Mouse (Mus musculus): ENCODE results near the gene Zfp949.

DNA sequence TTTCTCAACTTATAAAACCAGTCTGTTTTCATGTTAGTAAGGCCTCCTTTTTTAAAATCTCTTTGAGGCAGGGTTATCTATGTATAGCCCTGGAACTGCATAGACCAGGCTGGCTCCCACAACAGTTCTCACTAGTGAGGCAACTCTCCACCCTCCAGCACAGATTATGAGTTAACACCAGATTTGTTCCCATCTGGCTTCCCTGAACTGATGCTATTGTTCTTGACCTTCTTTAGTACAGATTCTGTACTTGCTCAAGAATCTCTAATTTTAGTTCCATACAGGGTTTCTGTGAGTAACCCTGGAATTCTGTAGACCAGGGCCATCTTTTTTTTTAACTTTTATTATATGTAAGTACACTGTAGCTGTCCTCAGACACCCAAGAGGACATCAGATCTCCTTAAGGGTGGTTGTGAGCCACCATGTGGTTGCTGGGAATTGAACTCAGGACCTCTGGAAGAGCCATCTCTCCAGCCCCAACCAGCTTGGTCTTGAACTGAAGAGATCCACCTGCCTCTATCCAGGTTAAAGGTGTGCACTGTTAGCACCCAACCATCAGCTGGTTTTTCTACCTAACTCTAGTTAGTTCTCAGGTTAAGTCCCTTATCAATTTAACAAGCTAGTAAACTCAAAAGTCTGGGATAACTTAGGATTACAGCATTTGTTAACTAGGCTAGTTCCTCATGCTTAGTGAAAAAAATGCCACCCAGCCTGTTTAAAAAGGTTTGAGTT lies 28.3 kb upstream of the Zfp949 start:
- TF ChIP-seq TCF12 (IDR thresholded peaks at IDR 0.05; ENCODE audit: low read depth, low read length) (no peak), ZKSCAN1 (IDR thresholded peaks at IDR 0.05; ENCODE audit: borderline replicate concordance, low read depth, low read length) (no peak), CTCF (conservative IDR thresholded peaks at IDR 0.05 in 1 of 2, IDR thresholded peaks at IDR 0.05 in 1 of 2; ENCODE audit: low read depth in 2 of 2, low read length in 2 of 2) (no peak)
